11 mouse cellular contexts compared by ENCODE assay signal in genomic region chr12:58985766-58986165, GRCm38 (mm10).
"Had no signal": no experiment of that assay in that cellular context is flagged by ENCODE, and none has a peak within 500 bp of the region (broad histone marks: within the 10 kb centered on the region; RNA-seq: fewer than 3 reads in every experiment).

No protein-coding gene starts in this region.

- DNase-seq: lung, adult 18-20 months; lung, embryonic 14.5 days; lung, postnatal 10 days; lung, postnatal 36 days; midbrain, embryonic 14.5 days; retina, postnatal 1 day; right cerebral cortex, adult 18-20 months; right cerebral cortex, postnatal 25 days; thymus, adult 2 months; thymus, postnatal 25 days; thymus, postnatal 4 days had no signal
